Mouse (Mus musculus) lung, adult 18-20 months (tissue): ENCODE measurements at regions not wholly inside any gene's neighbourhood (a gene's known extent, or its start where the extent isn't known, plus 50 kb on each side); places are given as distances from the start of the nearest gene placed in this dataset.

Source experiments
- DNase-seq, 2 experiments: peaks; one replicate each; pipeline ENCODE4 v3.0.0; 2022; ENCODE audit warnings: mixed read lengths in 2 of 2

- no peak for DNase-seq
Measured at GRCm38 (mm10) chr3:19458386-19458785, 170.1 kb downstream of the 1700064H15Rik start.

- no peak for DNase-seq
Measured at GRCm38 (mm10) chr3:19457431-19457830, 171.0 kb downstream of the 1700064H15Rik start.

GRCm38 (mm10) chr3:19455838-19456448, 172.5 kb downstream of the 1700064H15Rik start:
- no peak for DNase-seq

GRCm38 (mm10) chr3:19451022-19451421, 177.5 kb downstream of the 1700064H15Rik start:
- DNase-seq, result peak; percentile 74 to 87

GRCm38 (mm10) chr3:19448931-19449330, 179.5 kb downstream of the 1700064H15Rik start:
- no peak for DNase-seq

GRCm38 (mm10) chr3:19448192-19448591, 180.3 kb downstream of the 1700064H15Rik start:
- DNase-seq, result no peak

- peak; percentile 54 to 79 for DNase-seq
Measured at GRCm38 (mm10) chr3:19447733-19448132, 180.7 kb downstream of the 1700064H15Rik start.

- DNase-seq, result no peak
Measured at GRCm38 (mm10) chr3:19444914-19445313, 183.6 kb downstream of the 1700064H15Rik start.

GRCm38 (mm10) chr3:19441827-19442226, 186.7 kb downstream of the 1700064H15Rik start:
- DNase-seq, result no peak

GRCm38 (mm10) chr3:19430159-19430558, 198.3 kb downstream of the 1700064H15Rik start:
- DNase-seq, result no peak

- DNase-seq, result peak; percentile 37 to 44
Measured at GRCm38 (mm10) chr3:19429422-19430076, 198.9 kb downstream of the 1700064H15Rik start.

- DNase-seq, result no peak
Measured at GRCm38 (mm10) chr3:19429010-19429409, 199.5 kb downstream of the 1700064H15Rik start.

GRCm38 (mm10) chr3:19426130-19426556, 202.3 kb downstream of the 1700064H15Rik start:
- peak; percentile 67 to 82 for DNase-seq

GRCm38 (mm10) chr3:19425322-19425721, 203.2 kb downstream of the 1700064H15Rik start:
- DNase-seq, result no peak

- no peak for DNase-seq
Measured at GRCm38 (mm10) chr3:19424384-19424783, 204.1 kb downstream of the 1700064H15Rik start.

GRCm38 (mm10) chr3:19421430-19421944, 207.0 kb downstream of the 1700064H15Rik start:
- no peak for DNase-seq

GRCm38 (mm10) chr3:19420912-19421311, 207.6 kb downstream of the 1700064H15Rik start:
- no peak for DNase-seq

GRCm38 (mm10) chr3:19410938-19411515, 217.4 kb downstream of the 1700064H15Rik start:
- peak; percentile 31 for DNase-seq

- DNase-seq, result peak in 1 of 2 experiments; percentile 41
Measured at GRCm38 (mm10) chr3:19408283-19408682, 220.2 kb downstream of the 1700064H15Rik start.

- DNase-seq, result no peak
Measured at GRCm38 (mm10) chr3:19407591-19408090, 220.8 kb downstream of the 1700064H15Rik start.

GRCm38 (mm10) chr3:19406351-19407151, 221.9 kb downstream of the 1700064H15Rik start:
- DNase-seq, result no peak

GRCm38 (mm10) chr3:19385675-19386074, 242.8 kb downstream of the 1700064H15Rik start:
- DNase-seq, result no peak

GRCm38 (mm10) chr3:19368998-19369397, 259.5 kb downstream of the 1700064H15Rik start:
- DNase-seq, result no peak
